Mouse (Mus musculus) thymus, adult 2 months (tissue): ENCODE data around the gene Gria3. TPM values are rescaled to one million over a fixed set of nuclear protein-coding genes. Genes with fewer than 3 reads are reported as not detected.

Experiments
- DNase-seq: peaks from one replicate; pipeline ENCODE4 v3.0.0; 2021
- H3K27ac ChIP-seq: fragments of 200-500 bp; 2 replicates; pipeline ENCODE4 v1.5.1; 2012; ENCODE audit warnings: low read length, control low read depth; ENCODE audit not compliant: control insufficient read depth, insufficient read depth
- H3K27me3 ChIP-seq: fragments of 200-500 bp; 2 replicates; pipeline ENCODE4 v1.6.1; 2012; ENCODE audit warnings: mild to moderate bottlenecking, low read length, moderate library complexity, mixed read lengths; ENCODE audit not compliant: control insufficient read depth, insufficient read depth
- H3K36me3 ChIP-seq: fragments of 200-500 bp; 2 replicates; pipeline ENCODE4 v1.6.1; 2012; ENCODE audit warnings: mild to moderate bottlenecking, low read length, moderate library complexity; ENCODE audit not compliant: control insufficient read depth, insufficient read depth
- H3K4me1 ChIP-seq: fragments of 200-500 bp; replicated peaks from 2 replicates; pipeline ENCODE4 v1.6.1; 2012; ENCODE audit warnings: low read length; ENCODE audit not compliant: control insufficient read depth, insufficient read depth
- H3K4me3 ChIP-seq: fragments of 200-500 bp; 2 replicates; pipeline ENCODE4 v1.5.1; 2012; ENCODE audit warnings: mild to moderate bottlenecking, low read length, control low read depth, moderate library complexity; ENCODE audit not compliant: control insufficient read depth, insufficient read depth
- CTCF ChIP-seq: fragments of 200-500 bp; IDR thresholded peaks from 2 replicates; pipeline ENCODE4 v1.5.1; 2012; ENCODE audit warnings: mild to moderate bottlenecking, control low read depth, low read length, moderate library complexity, borderline replicate concordance; ENCODE audit not compliant: control insufficient read depth, poor library complexity, insufficient read depth; ENCODE audit errors: extremely low read depth
- POLR2A ChIP-seq: fragments of 200-500 bp; IDR thresholded peaks from 2 replicates; pipeline ENCODE4 v1.6.1; 2012; ENCODE audit warnings: mild to moderate bottlenecking, low read length, control low read depth, moderate library complexity; ENCODE audit not compliant: control insufficient read depth, poor library complexity, insufficient read depth; ENCODE audit errors: extremely low read depth
- WGBS: fragments of 180-500 bp; shearing (Covaris S2); methylation state at CpG from one replicate; pipeline ENCODE4 v1.1.7; 2018; 5-methylcytosine and 5-hydroxymethylcytosine counted together
- polyA plus RNA-seq: library from polyadenylated mRNA; depleted of rRNA; stranded (reverse); fragments of >200 nt; gene quantifications from 2 replicates; pipeline ENCODE4 v1.2.3, GENCODE M21; 2012; rRNA removed

Gene Gria3
- polyA plus RNA-seq = 2.1 and 2.3 TPM in 2 replicates

- Histone ChIP-seq H3K27ac (peak within 1 kb of the TSS; percentile 59), H3K4me1 (peaks cover 13% of the 10 kb centered on the region), H3K27me3 (no peaks in the 10 kb centered on the region), H3K36me3 (no peaks in the 10 kb centered on the region), H3K4me3 (peak within 1 kb of the TSS; percentile 63)
- peak; percentile 22 for DNase-seq
- TF ChIP-seq CTCF (no peak), POLR2A (no peak)
- WGBS = under 1% methylated on average over 21 of the region's 21 CpGs
Measured at GRCm38 (mm10) chrX:41400058-41400904, at the start of gene Gria3. Gene Gria3 (plus strand): TSS chrX:41400854.

GRCm38 (mm10) chrX:41387086-41387485 lies 13.6 kb upstream of the Gria3 start:
- Histone ChIP-seq H3K4me1 (no peaks in the 10 kb centered on the region), H3K27ac (no peak overlapping the region), H3K36me3 (no peaks in the 10 kb centered on the region), H3K27me3 (no peaks in the 10 kb centered on the region), H3K4me3 (no peak overlapping the region)
- 88% methylated on average over 7 of the region's 7 CpGs for WGBS
- DNase-seq = no peak
- no peak for TF ChIP-seq CTCF
- TF ChIP-seq POLR2A = no peak

GRCm38 (mm10) chrX:41389079-41389478 lies 11.6 kb upstream of the Gria3 start:
- Histone ChIP-seq H3K27ac (no peak overlapping the region), H3K4me1 (no peaks in the 10 kb centered on the region), H3K4me3 (no peak overlapping the region), H3K36me3 (no peaks in the 10 kb centered on the region), H3K27me3 (no peaks in the 10 kb centered on the region)
- no peak for DNase-seq
- WGBS = 79% methylated on average over 1 of the region's 1 CpGs
- no peak for TF ChIP-seq CTCF
- TF ChIP-seq POLR2A = no peak

- no peaks in the 10 kb centered on the region for H3K36me3 ChIP-seq
- H3K4me3 ChIP-seq = no peak overlapping the region
- no peaks in the 10 kb centered on the region for H3K27me3 ChIP-seq
- H3K4me1 ChIP-seq = peaks cover 13% of the 10 kb centered on the region
- no peak overlapping the region for H3K27ac ChIP-seq
- no peak for DNase-seq
- TF ChIP-seq CTCF = no peak
Measured at GRCm38 (mm10) chrX:41398482-41398881, 2.2 kb upstream of the Gria3 start.

GRCm38 (mm10) chrX:41401186-41401585 lies 532 bp downstream of the Gria3 start:
- TF ChIP-seq CTCF = no peak
- TF ChIP-seq POLR2A = no peak
- Histone ChIP-seq H3K4me1 (peaks cover 13% of the 10 kb centered on the region), H3K27ac (no peak overlapping the region), H3K36me3 (no peaks in the 10 kb centered on the region), H3K4me3 (peak overlapping the region; percentile 63), H3K27me3 (no peaks in the 10 kb centered on the region)
- peak; percentile 18 for DNase-seq
- WGBS = 0% methylated on average over 17 of the region's 17 CpGs

- Histone ChIP-seq H3K27me3 (no peaks in the 10 kb centered on the region), H3K27ac (no peak overlapping the region), H3K36me3 (no peaks in the 10 kb centered on the region), H3K4me3 (peak overlapping the region; percentile 63), H3K4me1 (peaks cover 13% of the 10 kb centered on the region)
- DNase-seq = peak; percentile 3
- 1% methylated on average over 17 of the region's 20 CpGs for WGBS
- TF ChIP-seq POLR2A (no peak), CTCF (no peak)
Measured at GRCm38 (mm10) chrX:41401590-41402240, 1.1 kb downstream of the Gria3 start.

GRCm38 (mm10) chrX:41402656-41403055 lies 2.0 kb downstream of the Gria3 start:
- H3K36me3 ChIP-seq = no peaks in the 10 kb centered on the region
- no peaks in the 10 kb centered on the region for H3K27me3 ChIP-seq
- TF ChIP-seq POLR2A (no peak), CTCF (no peak)
- WGBS = 4% methylated on average over 6 of the region's 6 CpGs
- H3K4me3 ChIP-seq = no peak overlapping the region
- no peak for DNase-seq
- peaks cover 13% of the 10 kb centered on the region for H3K4me1 ChIP-seq
- no peak overlapping the region for H3K27ac ChIP-seq
